Mouse (Mus musculus) mouse trophoblast stem cell (cell line): ENCODE results near the gene Leng9.

ENCODE experiments used
- in situ Hi-C, 2 experiments: fragments of 300-500 bp; cut with MseI, MboI; formaldehyde crosslinking; loops; 2 replicates in 1 of 2; 3 replicates in 1 of 2; pipeline ENCODE4 v1.15.1; 2025

The Leng9 gene

GRCm38 (mm10) chr7:4144766-4145551 lies 5.2 kb downstream of the Leng9 start:
- in situ Hi-C loops = loop anchor here in 1 of 2 experiments (25.0 kb wide), 1 partner anchor 433 kb away; the partner anchor contains the start of genes Pirb and Rps9

GRCm38 (mm10) chr7:4144046-4144445 lies 6.1 kb downstream of the Leng9 start:
- in situ Hi-C loops = loop anchor here in 1 of 2 experiments (25.0 kb wide), 1 partner anchor 432 kb away; the partner anchor contains the start of genes Pirb and Rps9

GRCm38 (mm10) chr7:4143506-4143905 lies 6.7 kb downstream of the Leng9 start:
- in situ Hi-C loops = loop anchor here in 1 of 2 experiments (25.0 kb wide), 1 partner anchor 431 kb away; the partner anchor contains the start of genes Pirb and Rps9

GRCm38 (mm10) chr7:4142796-4143445 lies 7.3 kb downstream of the Leng9 start:
- in situ Hi-C loops = loop anchor here in 1 of 2 experiments (25.0 kb wide), 1 partner anchor 431 kb away; the partner anchor contains the start of genes Pirb and Rps9

- in situ Hi-C loops = loop anchor here in 1 of 2 experiments (25.0 kb wide), 1 partner anchor 429 kb away; the partner anchor contains the start of genes Pirb and Rps9
These were observed 8.4 kb downstream of the Leng9 start for GRCm38 (mm10) chr7:4141648-4142325.

GRCm38 (mm10) chr7:4139391-4139790 lies 10.8 kb downstream of the Leng9 start:
- in situ Hi-C loops = loop anchor here in 1 of 2 experiments (25.0 kb wide), 1 partner anchor 427 kb away; the partner anchor contains the start of genes Pirb and Rps9

GRCm38 (mm10) chr7:4138671-4139070 lies 11.5 kb downstream of the Leng9 start:
- in situ Hi-C loops = loop anchor here in 1 of 2 experiments (25.0 kb wide), 1 partner anchor 426 kb away; the partner anchor contains the start of genes Pirb and Rps9

GRCm38 (mm10) chr7:4138181-4138580 lies 12.0 kb downstream of the Leng9 start:
- in situ Hi-C loops = loop anchor here in 1 of 2 experiments (25.0 kb wide), 1 partner anchor 426 kb away; the partner anchor contains the start of genes Pirb and Rps9

GRCm38 (mm10) chr7:4137746-4138145 lies 12.4 kb downstream of the Leng9 start:
- in situ Hi-C loops = loop anchor here in 1 of 2 experiments (25.0 kb wide), 1 partner anchor 425 kb away; the partner anchor contains the start of genes Pirb and Rps9

- in situ Hi-C loops = loop anchor here in 1 of 2 experiments (25.0 kb wide), 1 partner anchor 425 kb away; the partner anchor contains the start of genes Pirb and Rps9
These were observed 13.2 kb downstream of the Leng9 start, which contains the start of gene Leng8 for GRCm38 (mm10) chr7:4136771-4137531. TSS of gene Leng8 (plus strand) at chr7:4137039.

- in situ Hi-C loops = loop anchor here in 1 of 2 experiments (25.0 kb wide), 1 partner anchor 424 kb away; the partner anchor contains the start of genes Pirb and Rps9
These were observed 13.8 kb downstream of the Leng9 start for GRCm38 (mm10) chr7:4136404-4136770.

- in situ Hi-C loops = loop anchor here in 1 of 2 experiments (25.0 kb wide), 1 partner anchor 423 kb away; the partner anchor contains the start of genes Pirb and Rps9
These were observed 15.3 kb downstream of the Leng9 start for GRCm38 (mm10) chr7:4134911-4135310.

GRCm38 (mm10) chr7:4132998-4133397 lies 17.2 kb downstream of the Leng9 start:
- in situ Hi-C loops = loop anchor here in 1 of 2 experiments (25.0 kb wide), 1 partner anchor 421 kb away; the partner anchor contains the start of genes Pirb and Rps9

- in situ Hi-C loops = loop anchor here in 1 of 2 experiments (25.0 kb wide), 1 partner anchor 420 kb away; the partner anchor contains the start of genes Pirb and Rps9
These were observed 17.6 kb downstream of the Leng9 start for GRCm38 (mm10) chr7:4132581-4132980.

- in situ Hi-C loops = loop anchor here in 1 of 2 experiments (25.0 kb wide), 1 partner anchor 420 kb away; the partner anchor contains the start of genes Pirb and Rps9
These were observed 18.2 kb downstream of the Leng9 start for GRCm38 (mm10) chr7:4131964-4132363.

- in situ Hi-C loops = loop anchor here in 1 of 2 experiments (25.0 kb wide), 1 partner anchor 419 kb away; the partner anchor contains the start of genes Pirb and Rps9
These were observed 19.3 kb downstream of the Leng9 start for GRCm38 (mm10) chr7:4130686-4131452.

GRCm38 (mm10) chr7:4128860-4129259 lies 21.3 kb downstream of the Leng9 start:
- in situ Hi-C loops = loop anchor here (5.0 to 25.0 kb wide), 3 partner anchors 306 to 417 kb away; partner anchors contain the start of genes Pirb (in 1 of the 2) and Rps9 (in 1 of the 2)

GRCm38 (mm10) chr7:4127894-4128293 lies 22.3 kb downstream of the Leng9 start:
- in situ Hi-C loops = loop anchor here (5.0 to 25.0 kb wide), 3 partner anchors 307 to 416 kb away; partner anchors contain the start of genes Pirb (in 1 of the 2) and Rps9 (in 1 of the 2)
